Mouse (Mus musculus) kidney, postnatal 10 days (tissue): ENCODE measurements around the gene Tnfrsf12a.
A peak's percentile ranks its signal among the peaks of the same experiment; 100 is the strongest.

Source experiments
- DNase-seq: peaks from one replicate; pipeline ENCODE4 v3.0.0; 2021; ENCODE audit warnings: mixed read lengths

Tnfrsf12a gene

DNA sequence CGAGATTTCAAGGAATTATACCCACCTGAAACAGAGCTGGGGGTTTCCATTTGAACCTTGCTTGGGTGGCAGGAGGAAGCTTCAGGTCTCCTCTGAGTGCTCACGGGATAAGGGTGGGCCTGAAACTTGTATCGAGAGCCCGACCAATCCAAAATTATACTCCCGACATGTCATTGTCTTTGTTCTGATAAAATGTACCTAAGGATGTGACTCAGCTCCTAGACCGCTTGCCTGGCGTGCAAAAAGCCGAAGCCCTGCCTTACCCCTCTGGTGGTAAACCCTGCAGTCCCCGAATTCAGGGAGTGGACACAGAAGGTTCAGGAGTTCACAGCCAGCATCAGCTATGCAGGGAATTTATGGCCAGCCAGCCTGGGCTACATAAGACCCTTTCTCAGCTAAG, 3.1 kb upstream of the Tnfrsf12a start:
- DNase-seq: no peak

DNA sequence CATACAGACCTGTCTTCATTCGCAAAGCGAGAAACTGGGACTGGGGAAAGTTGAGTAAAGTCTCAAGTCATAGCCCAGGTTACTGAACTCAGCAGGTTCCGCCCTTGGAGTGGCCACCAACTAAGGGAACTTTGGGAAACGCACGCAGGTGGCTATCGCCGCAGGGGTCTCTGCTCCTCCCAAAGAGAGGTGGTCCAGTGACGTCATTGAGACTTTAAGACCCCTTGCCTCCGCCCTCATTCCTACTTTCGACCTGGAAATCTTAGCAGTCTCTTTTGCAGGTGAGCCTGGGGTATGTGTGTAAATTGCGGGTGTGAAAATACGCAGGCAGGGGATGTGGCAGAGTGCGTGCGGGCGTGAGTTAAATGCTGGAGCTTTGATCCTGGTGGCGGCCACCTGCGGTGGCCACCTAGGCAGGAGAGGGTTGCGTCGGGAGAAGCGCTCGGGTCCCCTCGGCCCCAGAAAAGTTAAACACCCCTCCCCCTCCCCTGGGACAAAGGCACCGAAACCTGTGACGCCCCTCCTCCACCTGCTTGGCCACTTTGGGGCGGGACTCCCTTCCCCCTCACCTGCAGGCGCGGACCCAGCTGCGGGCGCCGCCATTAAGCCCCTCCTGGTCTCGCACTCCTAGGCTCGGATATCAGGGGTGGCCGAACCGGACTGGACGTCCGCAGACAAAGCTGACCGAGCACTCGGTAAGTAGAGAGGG, 2.0 kb upstream of the Tnfrsf12a start, which contains the start of gene Cldn6:
Gene Cldn6 (plus strand): TSS at position 123 of the 709 bp plus-strand sequence.
- DNase-seq: no peak

DNA sequence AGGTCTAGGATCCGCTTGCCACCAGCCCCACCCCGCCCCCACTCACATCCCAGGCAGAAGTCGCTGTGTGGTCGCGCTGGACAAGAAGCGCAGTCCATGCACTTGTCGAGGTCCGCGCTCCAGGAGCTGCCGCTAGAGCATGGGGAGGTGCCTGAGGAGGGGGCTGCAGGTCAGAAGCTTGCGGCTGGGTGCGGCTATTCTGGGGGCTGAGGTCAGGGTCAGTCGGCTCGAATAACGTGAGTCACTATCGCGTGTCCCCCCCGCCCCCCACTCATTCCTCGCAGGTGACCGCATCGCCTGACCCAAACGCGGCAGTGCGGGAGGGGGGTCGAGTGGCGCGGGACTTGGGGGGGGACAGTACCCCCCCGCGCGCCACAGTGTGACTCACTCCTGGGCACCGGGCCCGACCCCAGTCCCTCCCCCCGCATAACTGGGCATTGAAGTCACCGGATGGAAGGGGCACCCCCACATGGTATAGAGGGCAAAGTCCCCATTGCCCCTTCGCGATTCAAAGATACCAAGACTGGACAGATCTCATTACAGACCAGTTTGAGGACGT, 716 bp downstream of the Tnfrsf12a start:
- DNase-seq: peak; percentile 70

DNA sequence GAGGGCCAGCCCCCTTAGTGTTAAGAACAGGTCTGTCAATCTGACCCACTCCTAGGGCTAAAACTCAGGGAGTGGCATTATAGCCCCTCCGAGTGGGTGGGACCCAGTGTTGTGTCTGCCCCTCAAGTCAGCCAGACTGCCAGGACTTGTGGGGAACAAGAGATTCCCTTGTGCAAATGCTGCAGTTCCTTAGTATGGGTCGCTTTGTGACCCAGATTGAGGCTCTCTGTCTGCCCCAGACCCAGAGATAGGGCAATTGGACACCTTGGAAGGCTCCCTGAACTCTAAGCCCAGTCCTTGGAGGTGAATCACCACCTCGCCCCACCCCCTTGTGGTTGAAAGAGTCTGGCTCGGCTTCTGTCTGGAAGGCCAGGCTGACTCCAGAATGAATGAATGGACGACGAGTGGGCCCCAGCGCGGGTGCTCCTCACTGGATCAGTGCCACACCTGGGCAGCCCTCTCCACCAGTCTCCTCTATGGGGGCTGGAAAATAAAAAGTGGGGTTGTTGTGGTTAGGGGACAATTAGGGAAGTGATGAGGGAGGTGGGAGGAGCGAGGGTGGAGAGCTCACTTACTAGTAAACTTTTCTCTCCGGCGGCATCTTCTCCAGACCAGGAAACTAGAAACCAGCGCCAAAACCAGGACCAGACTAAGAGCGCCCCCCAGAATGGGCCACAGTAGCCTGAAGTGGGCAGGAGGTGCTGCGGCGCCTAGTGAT, 1.5 kb downstream of the Tnfrsf12a start:
- DNase-seq: peak; percentile 65

GRCm38 (mm10) chr17:23675127-23675526, 2.1 kb downstream of the Tnfrsf12a start:
- DNase-seq: peak; percentile 66

GRCm38 (mm10) chr17:23674271-23674952, 2.9 kb downstream of the Tnfrsf12a start:
- DNase-seq: no peak

DNA sequence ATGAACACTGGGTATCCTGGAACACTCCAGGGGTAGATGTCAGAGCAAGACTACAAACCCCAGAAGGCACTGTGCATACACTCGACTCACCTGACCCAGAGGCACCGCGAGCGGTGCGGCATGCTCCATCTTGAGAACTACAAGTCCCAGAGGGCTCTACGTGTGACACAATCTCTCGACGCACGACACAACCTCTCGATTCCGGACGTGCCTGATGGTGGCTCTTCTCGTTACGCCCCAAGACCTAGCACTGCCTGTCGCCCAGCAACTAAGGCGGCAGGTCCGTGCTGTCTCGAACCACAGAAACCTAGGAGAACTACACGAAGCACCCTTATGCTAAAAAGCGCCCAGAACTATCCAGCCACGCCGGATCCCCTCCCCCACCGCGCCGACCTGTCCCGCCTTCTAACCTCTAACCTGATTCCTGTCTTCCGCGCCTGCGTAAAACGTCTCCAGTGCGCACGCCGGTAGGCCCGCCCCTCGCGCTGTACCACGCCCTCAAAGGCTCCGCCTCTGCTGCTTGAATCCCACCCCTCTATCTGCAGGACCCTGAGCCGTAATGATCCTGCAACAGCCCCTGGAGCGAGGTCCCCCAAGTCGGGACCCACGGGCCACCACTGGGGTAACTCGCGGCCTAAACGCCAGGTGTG, 3.7 kb downstream of the Tnfrsf12a start, which contains the start of the genes Hcfc1r1 and Thoc6:
Gene Hcfc1r1 (plus strand): TSS at position 173 of the 650 bp plus-strand sequence.
Gene Thoc6 (minus strand): TSS at position 459 of the 650 bp plus-strand sequence.
- DNase-seq: peak; percentile 95

DNA sequence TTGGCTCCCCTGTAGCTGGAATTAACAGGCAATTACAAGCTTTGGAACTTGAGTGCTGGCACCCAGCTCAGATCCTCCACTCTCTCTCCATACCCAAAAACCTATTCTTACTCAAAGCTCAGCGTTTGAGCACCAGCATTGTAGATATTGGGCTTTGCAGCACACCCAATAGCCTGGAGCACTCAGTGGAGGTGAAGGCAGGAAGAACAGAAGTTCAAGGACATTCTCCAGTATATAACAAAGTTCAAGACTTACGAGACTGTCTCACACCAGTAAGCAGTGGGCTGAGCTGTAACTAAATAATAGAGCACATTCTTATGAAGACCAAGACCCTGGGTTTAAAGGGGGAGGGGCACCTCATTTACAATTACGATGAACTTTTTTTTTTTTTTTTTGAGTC, 4.5 kb downstream of the Tnfrsf12a start:
- no peak for DNase-seq

- DNase-seq: no peak
Measured at GRCm38 (mm10) chr17:23671519-23671918, 5.7 kb downstream of the Tnfrsf12a start.

DNA sequence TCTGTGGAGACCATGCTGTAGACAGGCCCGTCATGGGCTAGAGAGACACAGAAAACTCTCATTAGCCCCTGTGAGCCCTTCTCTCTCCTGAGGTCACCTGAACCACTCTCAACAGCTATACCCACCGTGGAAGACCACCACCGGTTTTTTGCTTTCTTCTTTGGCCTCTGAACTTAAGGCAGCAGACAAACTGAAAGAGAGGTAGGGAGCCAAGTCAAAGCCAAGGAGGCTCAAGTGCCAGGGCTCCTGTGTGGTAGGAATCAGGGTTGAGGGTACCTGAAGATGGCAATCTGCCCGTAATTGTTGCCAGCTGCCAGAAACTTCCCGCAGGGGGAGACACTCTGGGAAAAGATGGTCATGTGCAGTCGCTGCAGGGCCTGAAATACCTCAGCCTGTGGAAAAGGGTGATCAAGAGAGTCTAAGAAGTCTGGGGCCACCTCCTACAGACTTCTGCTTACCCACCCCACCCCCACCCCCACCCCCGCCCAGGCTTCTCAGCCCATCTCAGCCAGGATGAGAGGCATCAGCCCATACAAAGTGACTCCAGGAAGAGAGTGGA, 6.7 kb downstream of the Tnfrsf12a start:
- DNase-seq: no peak

DNA sequence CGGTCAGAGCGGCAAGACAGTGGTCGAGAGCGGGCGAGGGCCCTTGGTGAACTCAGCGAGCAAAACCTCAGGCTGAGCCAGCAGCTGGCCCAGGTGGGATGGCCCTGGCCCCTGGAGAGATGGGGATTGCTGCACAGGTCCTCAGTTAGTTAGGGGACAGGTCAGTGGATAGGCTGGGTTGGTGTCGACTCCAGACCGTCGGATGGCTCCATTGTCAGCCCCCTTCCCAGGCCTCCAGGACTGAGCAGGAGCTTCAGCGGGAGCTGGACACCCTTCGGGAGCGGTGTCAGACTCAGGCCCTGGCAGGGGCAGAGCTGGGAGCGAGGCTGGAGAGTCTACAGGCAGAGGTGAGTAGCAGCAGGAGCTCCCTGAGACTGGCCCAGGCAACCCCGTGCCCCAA, 11.8 kb downstream of the Tnfrsf12a start:
- no peak for DNase-seq

GRCm38 (mm10) chr17:23664556-23665021, 12.7 kb downstream of the Tnfrsf12a start:
- no peak for DNase-seq

DNA sequence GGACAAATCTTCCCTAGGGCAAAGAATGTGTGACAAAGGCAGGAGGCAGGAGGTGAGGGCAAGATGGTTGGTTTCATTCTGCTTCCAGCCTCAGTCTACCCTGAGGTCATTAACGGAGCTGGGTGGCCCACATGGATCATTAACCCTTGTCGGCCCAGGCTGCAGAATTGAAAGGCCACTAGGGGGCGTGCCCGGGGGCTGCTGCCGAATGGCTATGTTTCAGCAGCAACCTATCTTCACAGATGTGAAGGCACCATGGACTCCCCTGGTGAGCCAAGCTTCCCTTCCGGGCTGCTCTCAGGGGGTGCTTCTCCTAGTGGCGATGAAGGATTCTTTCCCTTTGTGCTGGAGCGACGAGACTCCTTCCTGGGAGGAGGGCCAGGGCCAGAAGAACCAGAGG, 15.7 kb downstream of the Tnfrsf12a start:
- DNase-seq: no peak

- DNase-seq: no peak
Measured at GRCm38 (mm10) chr17:23660876-23661200, 16.4 kb downstream of the Tnfrsf12a start.

DNA sequence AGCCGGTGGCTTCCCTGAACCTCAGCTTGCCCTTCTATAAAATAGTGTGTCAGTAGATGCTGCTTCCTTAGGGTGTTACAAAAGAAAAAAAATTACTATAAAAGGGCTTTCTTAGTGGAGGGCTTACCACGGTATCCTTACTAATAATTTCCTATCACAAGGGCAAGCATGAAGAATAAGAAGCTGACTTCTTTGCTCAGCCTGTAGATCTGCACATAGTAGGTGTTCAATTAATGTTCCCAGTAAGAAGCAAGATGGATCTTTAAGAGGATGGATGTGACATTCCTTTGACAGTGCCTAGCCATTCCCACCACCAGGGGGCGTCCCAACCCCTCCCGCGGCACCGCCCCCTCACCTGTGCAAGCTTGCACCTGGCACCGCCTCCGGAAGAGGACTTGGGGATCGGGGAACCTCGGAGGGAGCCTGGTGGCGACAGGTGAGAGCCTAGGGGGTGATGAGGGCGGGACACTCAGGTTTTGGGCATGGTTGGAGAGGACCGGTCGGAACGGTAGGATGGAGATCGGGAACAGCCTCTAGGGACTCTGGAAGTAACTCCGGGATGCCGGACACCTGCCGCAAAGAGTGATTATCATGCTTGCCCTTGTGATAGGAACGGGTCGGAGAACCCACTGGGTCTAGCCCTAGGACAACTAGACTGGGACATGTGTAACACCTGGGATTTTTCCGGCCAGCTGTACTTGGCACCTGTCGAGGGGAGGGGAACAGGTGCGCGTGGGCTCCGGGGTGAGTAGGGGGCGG, 17.0 kb downstream of the Tnfrsf12a start, which contains the start of gene Bicdl2:
Gene Bicdl2 (plus strand): TSS at position 390 of the 759 bp plus-strand sequence.
- DNase-seq: peak; percentile 85

DNA sequence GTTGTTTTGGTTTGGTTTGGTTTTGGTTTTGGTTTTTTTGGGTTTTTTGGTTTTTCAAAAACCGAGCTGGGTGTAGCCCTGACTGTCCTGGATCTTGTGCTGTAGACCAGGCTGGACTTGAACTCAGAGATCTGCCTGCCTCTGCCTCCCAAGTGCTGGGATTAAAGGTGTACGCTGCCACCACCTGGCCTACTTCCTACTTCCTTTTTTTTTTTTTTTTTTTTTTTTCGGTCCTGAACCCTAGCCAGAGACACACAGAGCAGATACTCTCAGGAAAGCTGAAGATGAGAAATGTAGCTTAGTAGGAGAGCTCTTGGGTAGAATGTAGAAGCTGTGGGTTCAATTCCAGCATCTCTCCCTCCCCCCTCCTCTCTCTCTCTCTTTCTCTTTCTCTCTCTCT, 18.8 kb downstream of the Tnfrsf12a start:
- no peak for DNase-seq

DNA sequence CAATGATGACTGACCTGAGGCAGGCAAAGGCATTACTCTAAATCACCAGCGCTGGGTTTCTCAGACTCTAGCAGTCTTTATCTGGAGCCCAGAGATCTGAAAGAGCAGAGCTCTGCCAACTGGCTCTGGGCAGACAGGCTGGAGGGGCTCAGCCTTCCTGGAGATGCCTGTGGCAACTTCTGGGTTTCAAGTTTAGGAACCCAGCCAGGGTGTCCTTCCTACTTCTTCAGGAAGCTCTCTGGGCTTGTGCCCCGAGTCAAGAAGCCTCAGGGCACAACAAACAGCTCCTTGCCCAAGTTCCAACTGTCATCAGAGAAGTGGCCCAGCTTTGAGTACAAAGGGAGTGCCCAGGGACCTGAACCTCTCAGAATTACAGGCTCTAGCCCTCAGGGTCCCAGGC, 22.9 kb downstream of the Tnfrsf12a start:
- no peak for DNase-seq

GRCm38 (mm10) chr17:23654001-23654400, 23.3 kb downstream of the Tnfrsf12a start:
- no peak for DNase-seq

DNA sequence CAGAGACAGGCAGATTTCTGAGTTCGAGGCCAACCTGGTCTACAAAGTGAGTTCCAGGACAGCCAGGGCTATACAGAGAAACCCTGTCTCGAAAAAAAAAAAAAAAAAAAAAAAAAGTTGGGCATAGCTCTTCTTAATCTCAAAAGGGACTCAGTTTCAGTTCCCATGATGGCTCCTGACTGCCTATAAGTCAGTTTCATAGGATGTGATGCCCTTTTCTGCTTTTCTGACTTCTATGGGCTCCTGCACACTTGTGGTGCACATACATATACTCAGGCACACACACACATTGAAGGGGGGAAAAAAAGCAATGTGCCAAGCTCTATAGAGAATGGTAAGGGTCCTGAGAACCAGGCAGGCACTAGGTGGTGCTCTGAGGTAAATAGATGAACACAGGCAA, 23.9 kb downstream of the Tnfrsf12a start:
- no peak for DNase-seq

DNA sequence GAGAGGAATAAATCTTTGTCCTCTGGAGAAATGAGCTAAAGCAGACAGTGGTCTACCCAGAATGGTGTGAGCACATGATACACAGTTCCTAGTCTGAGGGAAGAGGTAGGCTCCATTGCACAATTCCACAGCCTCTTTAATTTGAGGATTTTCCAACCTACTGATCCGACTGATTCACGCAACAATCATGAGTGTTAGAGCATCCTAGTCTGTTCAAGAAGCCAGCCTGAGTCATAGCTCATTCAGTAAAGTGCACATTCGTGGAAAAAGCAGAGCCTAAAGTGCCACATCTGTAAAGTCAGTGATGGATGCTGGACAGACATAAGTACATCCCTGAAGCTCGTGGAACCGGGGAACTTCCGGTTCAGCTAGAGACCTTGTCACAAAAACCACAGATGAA, 25.9 kb downstream of the Tnfrsf12a start:
- no peak for DNase-seq

DNA sequence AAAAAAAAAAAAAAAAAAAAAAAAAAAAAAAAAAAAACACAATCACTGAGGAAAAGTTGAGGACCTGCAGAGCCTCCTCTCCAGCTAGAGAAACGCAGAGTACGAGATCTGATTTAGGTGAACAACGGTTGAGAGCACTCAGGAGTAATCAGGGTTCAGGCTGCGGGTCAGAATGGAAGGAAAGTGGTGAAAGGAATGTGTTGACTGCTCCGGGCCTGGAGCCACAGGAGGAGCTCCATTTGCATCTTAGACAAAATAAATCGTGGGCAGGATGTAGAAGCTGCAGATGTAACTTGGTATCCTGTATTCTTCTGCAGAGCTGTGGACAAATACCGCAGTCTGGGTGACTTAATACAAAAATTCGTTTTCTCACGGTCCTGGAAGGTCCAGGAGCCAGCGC, 31.4 kb downstream of the Tnfrsf12a start:
- DNase-seq: no peak
